Mouse (Mus musculus): ENCODE results near the gene Mak. TPM values are rescaled to one million over a fixed set of nuclear protein-coding genes. Genes with fewer than 3 reads are reported as not detected.
A peak's percentile ranks its signal among the peaks of the same experiment; 100 is the strongest.
"Not testable (repeated sequence)": the region's sequence is repeated elsewhere in the genome, so short reads cannot be mapped to it uniquely, and the experiment has no call there.

Mak gene
- total RNA-seq, 2 experiments from 2014 or later = 1.0 to 1.3 TPM

DNA sequence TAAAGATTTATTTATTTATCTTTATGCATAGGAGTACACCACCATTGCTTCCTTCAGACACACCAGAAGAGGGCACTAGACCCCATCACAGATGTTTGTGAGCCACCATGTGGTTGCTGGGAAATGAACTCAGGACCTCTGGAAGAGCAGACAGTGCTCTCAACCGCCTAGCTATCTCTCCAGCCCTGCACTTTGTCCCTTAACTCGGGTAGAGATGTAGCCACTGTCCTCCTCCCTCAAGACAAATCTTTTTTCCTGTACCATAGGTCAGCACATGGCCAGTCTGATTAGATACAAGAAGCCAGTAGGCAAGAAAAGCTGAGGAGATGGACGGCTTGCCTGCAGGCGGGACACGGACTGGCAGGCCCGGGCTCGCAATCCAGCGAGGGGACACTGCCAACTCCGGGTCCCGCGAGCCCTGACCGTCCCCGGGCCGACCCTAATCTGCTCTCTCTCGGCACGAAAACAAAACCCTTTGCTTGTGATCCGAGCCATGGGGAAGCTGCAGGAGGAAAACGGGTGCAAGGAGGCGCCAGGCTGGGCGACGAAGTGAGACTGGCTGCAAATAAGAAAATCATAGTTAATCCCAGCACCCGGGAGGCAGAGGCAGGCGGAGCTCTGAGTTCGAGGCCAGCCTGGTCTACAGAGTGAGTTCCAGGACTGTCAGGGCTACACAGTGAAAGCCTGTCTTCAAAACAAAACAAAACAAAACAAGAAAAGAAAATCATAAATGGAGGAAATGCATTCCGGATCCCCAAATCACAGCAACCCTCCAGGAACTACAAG, 79.2 kb downstream of the Mak start:
- DNase-seq (ENCODE audit: low spot score in 2 of 2) = peak; percentile 19 to 54

DNA sequence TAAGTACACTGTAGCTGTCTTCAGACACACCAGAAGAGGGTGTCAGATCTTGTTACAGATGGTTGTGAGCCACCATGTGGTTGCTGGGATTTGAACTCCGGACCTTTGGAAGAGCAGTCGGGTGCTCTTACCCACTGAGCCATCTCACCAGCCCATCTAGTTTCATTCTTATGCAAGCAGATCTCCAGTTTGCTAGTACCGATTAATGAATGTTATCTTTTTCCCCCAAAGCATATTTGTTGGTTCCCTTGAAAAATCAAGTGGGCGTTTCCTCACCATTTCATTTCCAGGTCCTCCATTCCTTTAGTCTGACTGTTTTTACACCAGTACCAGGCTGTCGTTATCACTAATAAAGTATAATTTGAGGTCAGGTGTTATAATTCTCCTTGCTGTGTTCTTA, 81.0 kb downstream of the Mak start:
- DNase-seq (ENCODE audit: low spot score in 2 of 2) = not testable (repeated sequence)

DNA sequence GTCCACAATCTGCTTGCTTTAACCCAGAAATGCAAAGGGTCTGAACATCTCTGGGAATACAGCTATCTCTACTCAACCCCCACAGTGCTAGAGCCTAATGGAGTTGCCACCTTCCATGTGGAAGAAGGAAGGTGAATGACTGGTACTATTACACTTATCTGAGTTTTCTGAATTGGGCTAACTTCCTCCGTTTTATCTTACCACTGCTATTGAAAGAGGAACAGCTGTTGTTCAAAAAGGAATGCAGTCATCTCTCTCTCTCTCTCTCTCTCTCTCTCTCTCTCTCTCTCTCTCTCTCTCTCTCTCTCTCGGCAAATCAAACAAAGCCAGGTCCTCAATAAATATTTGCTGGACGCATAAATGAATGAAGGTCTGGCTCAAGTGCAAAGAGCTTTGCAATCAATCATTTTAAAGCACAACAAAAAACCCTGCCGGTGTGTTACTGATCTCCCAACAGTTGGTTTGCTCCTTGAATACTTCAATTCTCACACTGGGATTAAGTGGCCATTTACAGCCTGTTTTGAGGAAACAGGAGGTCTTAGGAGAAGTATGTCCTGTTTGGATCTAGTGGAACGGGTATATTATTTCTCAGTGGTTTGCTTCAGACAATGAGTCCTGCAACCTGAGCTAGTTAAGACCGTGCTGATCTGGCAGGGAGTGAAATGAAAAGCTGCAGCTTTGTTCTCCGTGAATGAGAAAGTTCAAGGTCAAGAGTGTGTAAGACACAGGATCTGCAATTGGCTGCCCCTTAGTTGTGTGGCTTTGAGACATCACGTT, 84.8 kb downstream of the Mak start:
- no peak for DNase-seq (ENCODE audit: low spot score in 2 of 2)

DNA sequence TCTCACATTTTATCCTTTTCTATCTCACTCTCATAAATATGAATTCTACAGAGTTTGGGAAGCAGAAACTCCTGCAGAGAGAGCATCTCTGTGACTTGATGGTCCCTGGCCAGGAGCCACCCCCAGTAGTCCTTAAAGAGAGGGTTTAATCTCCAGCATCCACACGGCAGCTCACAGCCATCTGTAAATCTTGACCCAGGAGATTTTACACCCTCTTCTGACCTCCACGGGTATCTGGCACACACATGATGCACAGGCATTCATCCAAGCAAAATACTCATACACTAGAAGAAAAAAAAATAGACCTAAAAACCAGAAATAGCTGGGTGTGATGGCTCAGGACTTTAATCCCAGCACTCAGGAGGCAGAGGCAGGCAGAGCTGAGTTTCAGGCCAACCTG, 91.1 kb downstream of the Mak start:
- DNase-seq (ENCODE audit: low spot score in 2 of 2) = no peak

DNA sequence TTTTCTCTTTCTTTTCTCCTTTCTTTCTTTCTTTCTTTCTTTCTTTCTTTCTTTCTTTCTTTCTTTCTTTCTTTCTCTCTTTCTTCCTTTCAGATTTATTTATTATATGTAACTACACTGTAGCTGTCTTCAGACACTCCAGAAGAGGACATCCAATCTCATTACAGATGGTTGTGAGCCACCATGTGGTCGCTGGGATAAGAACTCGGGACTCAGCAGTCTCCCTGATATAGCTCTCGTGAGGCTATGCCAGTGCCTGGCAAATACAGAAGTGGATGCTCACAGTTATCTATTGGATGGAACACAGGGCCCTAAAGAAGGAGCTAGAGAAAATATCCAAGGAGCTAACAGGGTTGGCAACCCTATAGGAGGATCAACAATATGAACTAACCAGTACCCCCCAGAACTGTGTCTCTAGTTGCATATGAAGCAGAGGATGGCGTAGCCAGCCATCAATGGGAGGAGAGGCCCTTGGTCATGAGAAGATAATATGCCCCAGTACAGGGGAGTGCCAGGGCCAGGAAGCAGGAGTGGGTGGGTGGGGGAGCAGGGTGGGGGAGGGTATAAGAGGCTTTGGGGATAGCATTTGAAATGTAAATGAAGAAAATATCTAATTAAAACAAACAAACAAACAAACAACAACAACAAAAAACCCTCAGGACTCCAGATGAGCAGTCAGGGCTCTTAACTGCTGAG, 91.8 kb downstream of the Mak start:
- not testable (repeated sequence) for DNase-seq (ENCODE audit: low spot score in 2 of 2)

DNA sequence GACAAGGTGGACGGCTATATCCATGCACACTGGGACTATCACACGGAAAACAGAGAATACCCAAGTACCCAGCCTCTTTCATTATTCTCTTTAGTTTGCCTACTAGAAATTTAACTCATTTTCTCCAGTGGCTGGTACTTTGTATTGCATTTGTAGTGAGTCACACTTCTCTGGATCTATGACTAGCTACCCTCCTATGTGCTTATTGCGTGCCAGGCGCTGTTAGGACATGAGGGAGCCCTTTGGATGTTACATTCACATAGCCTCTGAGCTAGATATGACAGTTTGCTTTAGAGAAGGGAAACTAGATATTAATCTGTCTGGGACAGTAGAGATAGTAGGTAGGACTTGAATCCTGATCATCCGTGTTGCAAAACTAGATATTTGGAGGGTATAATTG, 93.4 kb downstream of the Mak start:
- no peak for DNase-seq (ENCODE audit: low spot score in 2 of 2)

DNA sequence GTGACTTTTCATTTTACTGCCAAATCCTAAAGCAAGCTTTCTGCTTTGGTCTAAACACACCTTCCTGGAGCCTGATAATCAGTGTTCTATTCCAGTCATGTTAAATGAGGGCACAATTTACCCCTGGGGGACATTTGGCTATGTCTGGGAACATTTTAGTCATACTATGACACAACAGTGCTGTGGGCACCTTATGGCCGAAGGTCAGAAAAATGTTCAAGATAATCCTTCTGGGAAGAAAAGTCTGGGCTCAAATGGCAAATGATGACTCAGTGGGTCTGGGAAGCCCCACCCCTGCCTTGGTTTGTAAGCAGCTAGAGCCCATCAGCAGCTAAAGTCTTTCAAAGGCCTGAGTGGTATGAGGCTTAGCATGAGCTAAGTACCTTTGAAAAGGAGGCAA, 96.7 kb downstream of the Mak start:
- no peak for DNase-seq (ENCODE audit: low spot score in 2 of 2)

DNA sequence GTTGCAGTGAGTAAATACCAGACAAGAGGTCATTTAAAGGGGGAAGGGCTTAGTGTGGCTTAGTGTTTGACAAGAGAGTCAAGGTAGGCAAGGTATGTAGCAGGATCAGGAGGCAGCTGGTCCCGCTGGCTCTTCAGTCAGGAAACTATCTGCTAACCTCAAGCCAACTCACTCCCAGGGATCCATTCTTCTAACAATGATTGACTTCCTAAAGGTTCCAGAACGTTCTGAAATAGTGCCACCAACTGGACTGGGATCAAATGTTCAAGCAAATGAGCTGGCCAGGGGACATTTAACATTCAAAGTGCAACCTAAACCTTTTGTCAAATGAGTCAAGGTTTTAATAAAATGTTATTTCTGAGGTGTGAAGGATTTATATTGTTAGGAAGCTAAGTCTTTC, 100.2 kb downstream of the Mak start:
- no peak for DNase-seq (ENCODE audit: low spot score in 2 of 2)

DNA sequence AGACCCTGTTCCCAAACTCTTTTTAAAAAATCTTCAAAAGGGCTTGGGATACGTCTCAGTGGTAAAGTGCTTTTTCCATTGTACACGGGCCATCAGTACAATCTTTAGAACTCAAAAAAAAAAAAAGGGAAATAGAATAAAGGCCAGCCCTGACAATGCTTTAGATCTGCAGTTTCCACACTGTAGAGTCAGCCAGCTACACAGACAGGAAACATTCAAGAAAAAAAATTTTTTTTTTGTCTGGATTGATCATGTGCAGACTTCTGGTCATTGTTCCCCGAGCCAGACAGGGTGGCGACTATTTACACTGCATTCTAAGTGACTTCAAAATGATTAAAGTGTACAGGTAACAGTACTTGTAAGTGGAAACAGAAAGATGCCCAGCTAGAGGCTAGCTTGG, 100.9 kb downstream of the Mak start:
- DNase-seq (ENCODE audit: low spot score in 2 of 2) = no peak

DNA sequence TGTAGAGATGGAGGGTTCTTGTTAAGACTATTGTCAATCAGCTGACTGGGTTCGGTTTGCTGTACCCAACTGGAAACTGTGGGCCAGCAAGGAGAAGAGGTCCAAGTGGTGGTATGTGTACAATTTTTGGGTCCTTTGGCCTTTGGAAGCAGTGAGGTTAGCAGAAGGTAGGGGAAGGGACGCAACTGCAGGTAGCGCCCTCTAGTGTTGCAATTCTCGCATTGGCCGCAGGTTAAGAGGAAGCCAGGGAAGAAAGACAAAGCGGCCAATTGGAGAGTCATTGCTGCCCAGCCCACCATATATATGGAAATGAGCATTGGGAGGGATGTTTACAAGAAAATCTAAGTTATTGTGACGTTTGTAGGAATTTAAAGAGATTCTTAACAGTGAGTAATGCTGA, 101.9 kb downstream of the Mak start:
- DNase-seq (ENCODE audit: low spot score in 2 of 2) = peak in 1 of 2 experiments; percentile 63

Other genes starting within 250 kb of the Mak start
- gene Gcnt2, start 220.0 kb downstream of the Mak start, total RNA-seq (2021) = 10 to 100 TPM; 15.2 to 18.3 TPM
- gene Pak1ip1, start 78.7 kb downstream of the Mak start, total RNA-seq (2021) = 10 to 100 TPM; 40.6 to 41.1 TPM
- 10 to 100 TPM; 52.2 to 56.1 TPM for gene Tmem14c, start 63.4 kb downstream of the Mak start, total RNA-seq (2021)
- gene Gcm2, start 31.3 kb upstream of the Mak start, total RNA-seq (2021) = not detected
- under 1 TPM in 1 of 2 experiments, not detected in 1; 0.48 TPM for gene Sycp2l, start 34.6 kb upstream of the Mak start, total RNA-seq (2021)
- gene Elovl2, start 140.7 kb upstream of the Mak start, total RNA-seq (2021) = 10 to 100 TPM; 16.1 to 16.4 TPM
- gene Smim13, start 170.1 kb upstream of the Mak start, total RNA-seq (2021) = 100 to 1,000 TPM; 140 to 147 TPM
- not detected for gene Gm17364, start 194.3 kb upstream of the Mak start, total RNA-seq (2021)